Comparison of ENCODE assay signal across 16 mouse cellular contexts in genomic region chr16:50437331-50437730, GRCm38 (mm10).
"Had no signal": no experiment of that assay in that cellular context is flagged by ENCODE, and none has a peak within 500 bp of the region (broad histone marks: within the 10 kb centered on the region; RNA-seq: fewer than 3 reads in every experiment).

No protein-coding gene starts in this region.

- H3K27ac ChIP-seq: kidney, postnatal 0 days; limb, embryonic 15.5 days; liver, embryonic 12.5 days; midbrain, embryonic 13.5 days; neural tube, embryonic 15.5 days had no signal

- H3K36me3 ChIP-seq: limb, embryonic 15.5 days; liver, embryonic 12.5 days; midbrain, embryonic 13.5 days; neural tube, embryonic 15.5 days had no signal

- H3K9me3 ChIP-seq: limb, embryonic 15.5 days; liver, embryonic 12.5 days; megakaryocyte, embryonic 14.5 days; midbrain, embryonic 13.5 days; neural tube, embryonic 15.5 days had no signal

- H3K27me3 ChIP-seq: limb, embryonic 15.5 days; liver, embryonic 12.5 days; megakaryocyte, embryonic 14.5 days; midbrain, embryonic 13.5 days; neural tube, embryonic 15.5 days had no signal

- H3K4me3 ChIP-seq: limb, embryonic 15.5 days; liver, embryonic 12.5 days; megakaryocyte, embryonic 14.5 days; midbrain, embryonic 13.5 days; myocyte; neural tube, embryonic 15.5 days had no signal

- DNase-seq: kidney, adult 11 months; kidney, adult 9 months; kidney, postnatal 36 days; layer of hippocampus, adult 9-11 months; lung, embryonic 14.5 days; lung, postnatal 10 days; lung, postnatal 4 days; right cerebral cortex, adult 18-20 months; right cerebral cortex, postnatal 25 days had no signal

- H3K4me1 ChIP-seq: limb, embryonic 15.5 days; midbrain, embryonic 13.5 days had no signal
